Mouse (Mus musculus) intestine, embryonic 14.5 days (tissue): Measurements from ENCODE around the gene 2610001J05Rik. TPM values are rescaled to one million over a fixed set of nuclear protein-coding genes. Genes with fewer than 3 reads are reported as not detected.
"Not testable (repeated sequence)": the region's sequence is repeated elsewhere in the genome, so short reads cannot be mapped to it uniquely, and the experiment has no call there.

ENCODE experiments used
- ATAC-seq: fragments of 200-750 bp; cut with Nextera tagmentation; replicated peaks from 2 replicates; pipeline ENCODE4 v1.8.0; 2017; ENCODE audit warnings: low read depth, moderate number of reproducible peaks, moderate TSS enrichment, moderate library complexity; ENCODE audit not compliant: low FRiP score, low TSS enrichment
- DNase-seq: peaks from one replicate; pipeline ENCODE4 v3.0.0-alpha.2; 2018; ENCODE audit warnings: low spot score
- H3K27ac ChIP-seq: fragments of 300-500 bp; sonication (generic); 2 replicates; pipeline ENCODE4 v1.5.1; 2014; ENCODE audit warnings: low read depth, mild to moderate bottlenecking, control low read depth
- H3K27me3 ChIP-seq: fragments of 300-500 bp; sonication (generic); replicated peaks from 2 replicates; pipeline ENCODE4 v1.6.1; 2014; ENCODE audit warnings: low read length, control low read depth; ENCODE audit not compliant: control insufficient read depth, insufficient read depth
- H3K36me3 ChIP-seq: fragments of 300-500 bp; sonication (generic); 2 replicates; pipeline ENCODE4 v1.6.1; 2014; ENCODE audit warnings: low read length, control low read depth; ENCODE audit not compliant: control insufficient read depth, insufficient read depth
- H3K4me1 ChIP-seq: fragments of 300-500 bp; sonication (generic); replicated peaks from 2 replicates; pipeline ENCODE4 v1.6.1; 2014; ENCODE audit warnings: low read length, control low read depth, mixed read lengths; ENCODE audit not compliant: control insufficient read depth, insufficient read depth
- H3K4me2 ChIP-seq: fragments of 300-500 bp; sonication (generic); 2 replicates; pipeline ENCODE4 v1.6.1; 2014; ENCODE audit warnings: low read length
- H3K4me3 ChIP-seq: fragments of 300-500 bp; sonication (generic); 2 replicates; pipeline ENCODE4 v1.5.1; 2014; ENCODE audit warnings: low read depth, low read length, control low read depth, mixed read lengths
- H3K9ac ChIP-seq: fragments of 300-500 bp; sonication (generic); 2 replicates; pipeline ENCODE4 v1.6.1; 2014; ENCODE audit warnings: mild to moderate bottlenecking, low read length
- H3K9me3 ChIP-seq: fragments of 300-500 bp; sonication (generic); 2 replicates; pipeline ENCODE4 v1.6.1; 2016; ENCODE audit warnings: low read length, control low read depth; ENCODE audit not compliant: control insufficient read depth
- WGBS: fragments of 180-500 bp; shearing (Covaris S2); extraction: QIAGEN DNeasy Blood & Tissue Kit; methylation state at CpG from one replicate; pipeline ENCODE4 v1.1.7; 2014; 5-methylcytosine and 5-hydroxymethylcytosine counted together
- polyA plus RNA-seq: library from polyadenylated mRNA; unstranded; fragments of >200 nt; fragmentation: Nextera tagmentation; extraction: Ambion mirVana; gene quantifications from 2 replicates; pipeline ENCODE4 v1.2.1, GENCODE M21; 2014

2610001J05Rik gene
- polyA plus RNA-seq, 1 experiment from 2014 or later = 85.8 TPM

GRCm38 (mm10) chr6:13870289-13870741 lies 1.0 kb downstream of the 2610001J05Rik start:
- WGBS = 40% methylated on average over 12 of the region's 12 CpGs
- Histone ChIP-seq H3K4me2 (peak overlapping the region; percentile 56), H3K9me3 (no peaks in the 10 kb centered on the region), H3K27ac (no peak overlapping the region), H3K4me1 (peaks cover 10% of the 10 kb centered on the region; the same call in 1 of the 2 replicates), H3K36me3 (peaks cover 10% of the 10 kb centered on the region), H3K27me3 (no peaks in the 10 kb centered on the region), H3K4me3 (peak overlapping the region; percentile 61), H3K9ac (peak overlapping the region; percentile 65)
- DNase-seq = peak; percentile 68
- ATAC-seq = 0 out of 2 replicates have a peak, but pooled peaks have one; percentile 4

GRCm38 (mm10) chr6:13860596-13860995 lies 10.7 kb downstream of the 2610001J05Rik start:
- Histone ChIP-seq H3K36me3 (no peaks in the 10 kb centered on the region), H3K9ac (no peak overlapping the region), H3K4me1 (no peaks in the 10 kb centered on the region), H3K27me3 (no peaks in the 10 kb centered on the region), H3K27ac (no peak overlapping the region), H3K4me3 (no peak overlapping the region), H3K4me2 (no peak overlapping the region), H3K9me3 (no peaks in the 10 kb centered on the region)
- DNase-seq (no peak), ATAC-seq (no peak)
- WGBS = 86% methylated on average over 1 of the region's 1 CpGs

GRCm38 (mm10) chr6:13859877-13860585 lies 11.3 kb downstream of the 2610001J05Rik start:
- Histone ChIP-seq H3K9me3 (no peaks in the 10 kb centered on the region), H3K4me2 (no peak overlapping the region), H3K4me3 (no peak overlapping the region), H3K27ac (no peak overlapping the region), H3K9ac (no peak overlapping the region), H3K4me1 (no peaks in the 10 kb centered on the region), H3K27me3 (no peaks in the 10 kb centered on the region), H3K36me3 (no peaks in the 10 kb centered on the region)
- no peak for ATAC-seq
- no peak for DNase-seq
- WGBS = 77% methylated on average over 6 of the region's 6 CpGs

GRCm38 (mm10) chr6:13854230-13854629 lies 17.1 kb downstream of the 2610001J05Rik start:
- no peak overlapping the region for H3K4me2 ChIP-seq
- no peak overlapping the region for H3K4me3 ChIP-seq
- H3K27me3 ChIP-seq = no peaks in the 10 kb centered on the region
- H3K9me3 ChIP-seq = no peaks in the 10 kb centered on the region
- H3K36me3 ChIP-seq = no peaks in the 10 kb centered on the region
- no peak for ATAC-seq
- no peaks in the 10 kb centered on the region for H3K4me1 ChIP-seq
- H3K9ac ChIP-seq = no peak overlapping the region
- WGBS = 28% methylated on average over 10 of the region's 11 CpGs
- no peak overlapping the region for H3K27ac ChIP-seq
- no peak for DNase-seq

GRCm38 (mm10) chr6:13853244-13853643 lies 18.1 kb downstream of the 2610001J05Rik start:
- Histone ChIP-seq H3K9ac (no peak overlapping the region), H3K27me3 (no peaks in the 10 kb centered on the region), H3K4me3 (no peak overlapping the region), H3K9me3 (no peaks in the 10 kb centered on the region), H3K4me1 (no peaks in the 10 kb centered on the region), H3K27ac (no peak overlapping the region), H3K36me3 (no peaks in the 10 kb centered on the region), H3K4me2 (no peak overlapping the region)
- DNase-seq (no peak), ATAC-seq (no peak)
- 77% methylated on average over 4 of the region's 4 CpGs for WGBS

GRCm38 (mm10) chr6:13846031-13846430 lies 25.3 kb downstream of the 2610001J05Rik start:
- not testable (repeated sequence) for H3K27me3 ChIP-seq, H3K4me1 ChIP-seq, H3K27ac ChIP-seq, H3K36me3 ChIP-seq, H3K4me2 ChIP-seq, ATAC-seq, H3K9ac ChIP-seq, H3K9me3 ChIP-seq, DNase-seq, H3K4me3 ChIP-seq
- WGBS = 92% methylated on average over 1 of the region's 1 CpGs

- peak within 1 kb of the TSS; percentile 86 for H3K27ac ChIP-seq
- DNase-seq = peak; percentile 54
Measured at GRCm38 (mm10) chr6:13839345-13840054, 31.8 kb downstream of the 2610001J05Rik start, which contains the start of gene Gpr85. Gene Gpr85 (minus strand): TSS chr6:13839942.

GRCm38 (mm10) chr6:13838677-13839344 lies 32.5 kb downstream of the 2610001J05Rik start:
- H3K9ac ChIP-seq = peak overlapping the region; percentile 82
- DNase-seq = peak; percentile 90
- H3K36me3 ChIP-seq = no peaks in the 10 kb centered on the region
- no peaks in the 10 kb centered on the region for H3K27me3 ChIP-seq
- H3K4me2 ChIP-seq = peak overlapping the region; percentile 71
- 1% methylated on average over 41 of the region's 41 CpGs for WGBS
- H3K27ac ChIP-seq = peak overlapping the region; percentile 86
- H3K9me3 ChIP-seq = no peaks in the 10 kb centered on the region
- ATAC-seq = peak; percentile 90
- H3K4me1 ChIP-seq = no peaks in the 10 kb centered on the region
- peak overlapping the region; percentile 59 for H3K4me3 ChIP-seq

More at GRCm38 (mm10) chr6:13839345-13840054, 31.8 kb downstream of the 2610001J05Rik start, which contains the start of gene Gpr85:
- H3K4me3 ChIP-seq = peak within 1 kb of the TSS; percentile 59
- H3K9ac ChIP-seq = peak within 1 kb of the TSS; percentile 82
- H3K27me3 ChIP-seq = no peaks in the 10 kb centered on the region
- H3K36me3 ChIP-seq = no peaks in the 10 kb centered on the region
- H3K9me3 ChIP-seq = no peaks in the 10 kb centered on the region
- WGBS = 45% methylated on average over 18 of the region's 18 CpGs
- H3K4me1 ChIP-seq = no peaks in the 10 kb centered on the region
- ATAC-seq = no peak; the same call in 1 of the 2 replicates
- peak within 1 kb of the TSS; percentile 71 for H3K4me2 ChIP-seq
